ENCODE assay signal across 10 mouse cellular contexts in the genomic region with DNA sequence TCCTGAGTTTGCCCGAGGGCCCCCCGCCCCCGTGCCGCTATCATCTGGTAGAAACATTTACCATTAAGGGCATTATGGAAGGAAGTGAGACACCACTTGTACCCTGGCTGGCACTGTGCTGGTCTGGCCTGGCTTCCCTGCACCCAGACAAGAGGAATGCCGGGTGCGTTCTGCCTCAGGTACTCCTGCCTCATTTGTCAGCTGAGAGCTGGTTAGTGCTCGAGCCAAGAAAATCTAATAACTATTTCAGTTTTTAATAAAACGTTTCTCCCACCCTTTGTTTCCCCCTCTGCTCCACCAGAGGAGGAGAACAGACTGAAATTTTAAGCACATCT. TPM values are rescaled to one million over a fixed set of nuclear protein-coding genes. Genes with fewer than 3 reads are reported as not detected.
DNase-seq lines count a peak whose midpoint lies in the region; ATAC-seq lines count a peak whose summit lies in the region.
"Had no signal": no experiment of that assay in that cellular context is flagged by ENCODE, and none has a peak within 500 bp of the region (broad histone marks: within the 10 kb centered on the region; RNA-seq: fewer than 3 reads in every experiment).

No protein-coding gene starts in this region.

- no peaks in the 10 kb centered on the region for H3K9me3 ChIP-seq in heart, embryonic 13.5 days
- no peaks in the 10 kb centered on the region for H3K9me3 ChIP-seq in embryonic facial prominence, embryonic 15.5 days (replicated peaks)
- no peaks in the 10 kb centered on the region for H3K9me3 ChIP-seq in stomach, embryonic 16.5 days (replicated peaks; ENCODE audit: control insufficient read depth, low read length)
- H3K9me3 ChIP-seq: neural tube, embryonic 13.5 days had no signal

- no peak overlapping the region for H3K4me3 ChIP-seq in heart, embryonic 13.5 days
- H3K4me3 ChIP-seq in embryonic facial prominence, embryonic 15.5 days (replicated peaks), result no peak overlapping the region
- H3K4me3 ChIP-seq in stomach, embryonic 16.5 days (replicated peaks; ENCODE audit: low read length), result no peak overlapping the region
- H3K4me3 ChIP-seq: neural tube, embryonic 13.5 days had no signal

- H3K9ac ChIP-seq in heart, embryonic 13.5 days, result no peak overlapping the region
- no peak overlapping the region for H3K9ac ChIP-seq in embryonic facial prominence, embryonic 15.5 days
- no peak overlapping the region for H3K9ac ChIP-seq in stomach, embryonic 16.5 days (ENCODE audit: low read length)
- H3K9ac ChIP-seq: neural tube, embryonic 13.5 days had no signal

- peak overlapping the region; percentile 47 for H3K27ac ChIP-seq in heart, embryonic 13.5 days (replicated peaks)
- H3K27ac ChIP-seq in embryonic facial prominence, embryonic 15.5 days (replicated peaks), result peak overlapping the region; percentile 44; the same call in 1 of the 2 replicates
- H3K27ac ChIP-seq in stomach, embryonic 16.5 days (ENCODE audit: low read length), result peak overlapping the region; percentile 63
- H3K27ac ChIP-seq: neural tube, embryonic 13.5 days had no signal

- H3K27me3 ChIP-seq in heart, embryonic 13.5 days (replicated peaks), result no peaks in the 10 kb centered on the region
- H3K27me3 ChIP-seq in embryonic facial prominence, embryonic 15.5 days, result no peaks in the 10 kb centered on the region
- no peaks in the 10 kb centered on the region for H3K27me3 ChIP-seq in stomach, embryonic 16.5 days (ENCODE audit: control insufficient read depth, insufficient read depth, low read length)
- H3K27me3 ChIP-seq: neural tube, embryonic 13.5 days had no signal

- H3K4me1 ChIP-seq in heart, embryonic 13.5 days, result peaks cover 41% of the 10 kb centered on the region
- H3K4me1 ChIP-seq in embryonic facial prominence, embryonic 15.5 days, result peaks cover 33% of the 10 kb centered on the region
- H3K4me1 ChIP-seq in stomach, embryonic 16.5 days (ENCODE audit: control insufficient read depth, insufficient read depth, low read length), result peaks cover 21% of the 10 kb centered on the region

- H3K36me3 ChIP-seq in heart, embryonic 13.5 days, result no peaks in the 10 kb centered on the region
- H3K36me3 ChIP-seq in embryonic facial prominence, embryonic 15.5 days, result no peaks in the 10 kb centered on the region
- no peaks in the 10 kb centered on the region for H3K36me3 ChIP-seq in stomach, embryonic 16.5 days (ENCODE audit: control insufficient read depth, insufficient read depth, low read length)
- H3K36me3 ChIP-seq: neural tube, embryonic 13.5 days had no signal

- 29% methylated on average over 8 of the region's 8 CpGs for WGBS in heart, embryonic 13.5 days
- WGBS in embryonic facial prominence, embryonic 15.5 days, result 7% methylated on average over 8 of the region's 8 CpGs
- 11% methylated on average over 8 of the region's 8 CpGs for WGBS in stomach, embryonic 16.5 days

- H3K4me2 ChIP-seq in heart, embryonic 13.5 days, result peak overlapping the region; percentile 58
- no peak overlapping the region for H3K4me2 ChIP-seq in embryonic facial prominence, embryonic 15.5 days (replicated peaks)
- H3K4me2 ChIP-seq in stomach, embryonic 16.5 days (ENCODE audit: low read depth, low read length), result peak overlapping the region; percentile 1; the same call in 1 of the 2 replicates
- H3K4me2 ChIP-seq: neural tube, embryonic 13.5 days had no signal

- DNase-seq in heart, postnatal 10 days, result no peak
- DNase-seq in kidney, postnatal 10 days, result peak; percentile 38
- DNase-seq in kidney, adult 8-10 months, result no peak
- DNase-seq in frontal cortex, postnatal 36 days (ENCODE audit: low spot score in 2 of 2), result no peak
- DNase-seq: cerebellum, adult 11 months had no signal

- intact Hi-C loops in heart, postnatal 10 days (cut with DNase I), result no loop called here

- ATAC-seq in heart, embryonic 13.5 days (ENCODE audit: extremely low read depth, insufficient number of reproducible peaks, low FRiP score, low TSS enrichment), result no peak
- ATAC-seq in embryonic facial prominence, embryonic 15.5 days (ENCODE audit: insufficient number of reproducible peaks, low FRiP score, low TSS enrichment, low read depth), result no peak
- peak; percentile 56; the same call in 1 of the 2 replicates for ATAC-seq in stomach, embryonic 16.5 days (ENCODE audit: insufficient read depth, low FRiP score)

RNA-seq across cellular contexts. Expression of a gene that starts 20.4 kb away (rescaled TPM):
- polyA plus RNA-seq in heart, embryonic 13.5 days (2015; fragmentation: Nextera tagmentation; extraction: Ambion mirVana), result 1.3 and 1.5 TPM in 2 replicates
- total RNA-seq in heart, postnatal 10 days (2021), result 1 to 10 TPM; 7.7 to 7.9 TPM
- 3.9 and 4.4 TPM in 2 replicates for polyA plus RNA-seq in embryonic facial prominence, embryonic 15.5 days (2015; fragmentation: Nextera tagmentation; extraction: Ambion mirVana)
- polyA plus RNA-seq in stomach, embryonic 16.5 days (2015; fragmentation: Nextera tagmentation; extraction: Ambion mirVana), result 2.5 and 2.7 TPM in 2 replicates
- total RNA-seq: hematopoietic stem cell, adult 5-6 weeks had no signal

RNA-seq across cellular contexts. Expression of a gene that starts 55.5 kb away (rescaled TPM):
- 13.2 and 13.3 TPM in 2 replicates for polyA plus RNA-seq in heart, embryonic 13.5 days (2015; fragmentation: Nextera tagmentation; extraction: Ambion mirVana)
- total RNA-seq in heart, postnatal 10 days (2021), result 10 to 100 TPM; 32.4 to 33.5 TPM
- polyA plus RNA-seq in embryonic facial prominence, embryonic 15.5 days (2015; fragmentation: Nextera tagmentation; extraction: Ambion mirVana), result 16.2 and 17.1 TPM in 2 replicates
- 20.9 and 22.8 TPM in 2 replicates for polyA plus RNA-seq in stomach, embryonic 16.5 days (2015; fragmentation: Nextera tagmentation; extraction: Ambion mirVana)
